Mouse (Mus musculus) lung, embryonic 15.5 days (tissue): ENCODE data around the gene Apol9a. TPM values are rescaled to one million over a fixed set of nuclear protein-coding genes. Genes with fewer than 3 reads are reported as not detected.
"Not testable (repeated sequence)": the region's sequence is repeated elsewhere in the genome, so short reads cannot be mapped to it uniquely, and the experiment has no call there.

Source experiments
- ATAC-seq: fragments of 200-750 bp; cut with Nextera tagmentation; 2 replicates; pipeline ENCODE4 v1.8.0; 2017; ENCODE audit warnings: moderate number of reproducible peaks, borderline replicate concordance; ENCODE audit not compliant: low FRiP score, low TSS enrichment; ENCODE audit errors: extremely low read depth
- H3K27ac ChIP-seq: fragments of 300-500 bp; sonication (generic); 2 replicates; pipeline ENCODE4 v1.5.1; 2015; ENCODE audit warnings: moderate library complexity, mild to moderate bottlenecking, inconsistent platforms
- H3K27me3 ChIP-seq: fragments of 300-500 bp; sonication (generic); 2 replicates; pipeline ENCODE4 v1.6.1; 2015; ENCODE audit warnings: inconsistent platforms
- H3K36me3 ChIP-seq: fragments of 300-500 bp; sonication (generic); 2 replicates; pipeline ENCODE4 v1.6.1; 2015; ENCODE audit warnings: inconsistent platforms
- H3K4me1 ChIP-seq: fragments of 300-500 bp; sonication (generic); 2 replicates; pipeline ENCODE4 v1.6.1; 2015; ENCODE audit warnings: inconsistent platforms
- H3K4me2 ChIP-seq: fragments of 300-500 bp; sonication (generic); 2 replicates; pipeline ENCODE4 v1.6.1; 2015; ENCODE audit warnings: inconsistent platforms, mild to moderate bottlenecking, moderate library complexity
- H3K4me3 ChIP-seq: fragments of 300-500 bp; sonication (generic); 2 replicates; pipeline ENCODE4 v1.5.1; 2015; ENCODE audit warnings: mild to moderate bottlenecking, inconsistent platforms
- H3K9ac ChIP-seq: fragments of 300-500 bp; sonication (generic); 2 replicates; pipeline ENCODE4 v1.6.1; 2015; ENCODE audit warnings: inconsistent platforms
- H3K9me3 ChIP-seq: fragments of 300-500 bp; sonication (generic); 2 replicates; pipeline ENCODE4 v1.6.1; 2016; ENCODE audit warnings: inconsistent platforms
- WGBS: fragments of 180-500 bp; shearing (Covaris S2); methylation state at CpG from one replicate; pipeline ENCODE4 v1.1.7; 2015; 5-methylcytosine and 5-hydroxymethylcytosine counted together
- polyA plus RNA-seq: library from polyadenylated mRNA; unstranded; fragments of >200 nt; fragmentation: Nextera tagmentation; extraction: Ambion mirVana; gene quantifications from 2 replicates; pipeline ENCODE4 v1.2.1, GENCODE M21; 2015

The Apol9a gene
- polyA plus RNA-seq, 1 experiment from 2014 or later, result 0.30 TPM

DNA sequence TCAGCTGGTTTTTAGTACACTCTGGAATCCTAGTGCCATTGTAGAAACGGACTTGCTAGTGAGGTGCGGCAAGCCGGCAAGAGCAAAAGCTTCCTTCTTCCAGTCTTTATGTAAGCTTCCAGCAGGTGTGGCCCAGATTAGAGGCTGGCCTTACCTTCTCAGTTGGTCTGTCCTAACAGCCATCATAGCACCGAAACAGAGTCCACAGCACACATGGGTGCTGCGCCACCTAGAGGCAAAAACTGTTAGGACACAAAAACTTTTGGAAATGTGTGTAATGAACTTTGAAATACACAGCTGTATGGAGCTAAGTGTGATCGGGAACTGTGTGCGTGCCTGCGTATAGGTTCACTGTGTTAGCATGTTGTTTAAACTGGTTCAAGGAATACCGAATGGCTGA, 11.9 kb downstream of the Apol9a start, which contains the start of gene Apol7a:
Apol7a (minus strand) TSS at position 84 of the 400 bp plus-strand sequence.
- not testable (repeated sequence) for ATAC-seq, H3K27ac ChIP-seq, H3K9me3 ChIP-seq, H3K4me1 ChIP-seq, H3K4me2 ChIP-seq, H3K27me3 ChIP-seq, H3K36me3 ChIP-seq, H3K9ac ChIP-seq, H3K4me3 ChIP-seq
- WGBS, result 56% methylated on average over 9 of the region's 9 CpGs

DNA sequence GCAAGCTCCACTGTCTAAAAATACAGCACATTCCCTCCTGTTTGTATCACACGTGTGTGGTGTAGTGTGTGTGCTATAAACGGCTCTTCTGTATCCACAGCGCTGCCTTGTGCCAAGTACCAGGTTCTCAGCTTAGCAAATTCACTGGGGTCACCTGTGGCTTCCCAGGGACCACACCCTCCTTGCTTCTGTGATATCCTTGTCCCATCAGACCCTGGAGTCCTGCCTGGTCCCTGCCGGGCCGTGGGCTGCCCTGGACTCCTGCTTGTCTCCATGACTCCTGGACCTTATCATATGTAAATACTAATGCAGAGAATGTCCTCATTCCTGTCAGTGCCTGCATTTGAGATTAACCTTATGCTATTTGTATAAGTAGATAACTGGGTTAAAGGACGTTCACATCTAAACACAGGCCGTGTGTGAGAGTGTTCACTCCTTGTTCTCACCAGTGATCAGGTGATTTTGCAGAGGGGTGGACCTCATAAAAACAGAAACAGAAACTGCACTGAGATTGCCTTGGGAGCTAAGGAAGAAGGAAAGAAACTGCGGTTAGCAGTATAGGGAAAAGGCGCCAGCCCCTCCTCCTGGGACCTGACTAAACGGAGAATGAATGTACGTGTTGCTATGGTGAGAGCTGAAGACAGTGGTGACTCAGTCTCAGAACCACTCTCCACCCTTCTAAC, 13.3 kb downstream of the Apol9a start:
- H3K9me3 ChIP-seq, H3K4me2 ChIP-seq, H3K4me3 ChIP-seq, ATAC-seq, H3K9ac ChIP-seq, H3K27ac ChIP-seq, H3K4me1 ChIP-seq, H3K36me3 ChIP-seq, H3K27me3 ChIP-seq: not testable (repeated sequence)
- WGBS, result 29% methylated on average over 11 of the region's 11 CpGs

DNA sequence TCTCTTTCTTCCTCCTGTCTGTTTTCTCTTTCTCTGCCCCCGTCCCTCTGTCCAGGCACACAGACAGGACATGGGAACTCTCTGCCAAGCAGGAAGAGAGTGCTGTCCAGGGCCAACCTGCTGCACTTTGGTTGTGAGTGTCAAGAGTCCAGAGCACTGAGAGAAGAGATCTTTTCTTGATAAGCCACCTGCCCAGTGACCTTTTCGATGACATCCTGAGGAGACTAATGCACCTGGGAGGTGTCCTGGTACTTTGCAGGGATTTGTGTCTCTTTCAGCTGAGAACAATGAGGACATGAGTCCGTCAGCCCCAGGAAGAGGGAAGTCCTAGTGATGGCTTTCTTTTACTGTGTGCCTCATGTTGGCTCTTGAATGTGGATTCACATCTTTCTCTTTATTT, 17.1 kb downstream of the Apol9a start:
- not testable (repeated sequence) for H3K4me3 ChIP-seq, H3K36me3 ChIP-seq, ATAC-seq, H3K9ac ChIP-seq, H3K9me3 ChIP-seq, H3K4me1 ChIP-seq, H3K27ac ChIP-seq, H3K4me2 ChIP-seq, H3K27me3 ChIP-seq
- WGBS, result 47% methylated on average over 3 of the region's 3 CpGs

DNA sequence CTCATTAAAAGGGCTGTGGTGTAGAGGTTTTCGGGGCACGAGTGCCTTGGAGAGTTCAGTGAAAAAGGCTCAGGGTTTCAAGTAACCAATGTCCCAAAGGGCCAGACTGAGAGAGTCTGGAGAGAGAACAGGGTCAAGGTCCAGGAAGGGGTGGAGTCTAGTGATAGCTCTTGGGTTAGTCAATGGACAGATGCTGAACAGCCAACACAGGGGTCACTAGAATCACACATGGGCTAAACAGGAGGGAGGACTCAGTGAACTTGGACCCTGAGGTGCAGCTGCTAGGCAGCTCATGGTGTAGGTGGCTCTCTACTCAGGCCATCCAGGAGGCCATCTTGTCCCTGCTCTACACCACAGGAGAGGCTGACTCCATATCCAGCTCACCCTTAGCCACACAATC, 23.5 kb downstream of the Apol9a start:
- H3K27ac ChIP-seq, result no peak overlapping the region
- no peaks in the 10 kb centered on the region for H3K9me3 ChIP-seq
- no peaks in the 10 kb centered on the region for H3K4me1 ChIP-seq
- no peak for ATAC-seq
- no peak overlapping the region for H3K4me2 ChIP-seq
- H3K4me3 ChIP-seq, result no peak overlapping the region
- H3K27me3 ChIP-seq, result no peaks in the 10 kb centered on the region
- H3K36me3 ChIP-seq, result no peaks in the 10 kb centered on the region
- no peak overlapping the region for H3K9ac ChIP-seq
- WGBS, result 74% methylated on average over 2 of the region's 2 CpGs

DNA sequence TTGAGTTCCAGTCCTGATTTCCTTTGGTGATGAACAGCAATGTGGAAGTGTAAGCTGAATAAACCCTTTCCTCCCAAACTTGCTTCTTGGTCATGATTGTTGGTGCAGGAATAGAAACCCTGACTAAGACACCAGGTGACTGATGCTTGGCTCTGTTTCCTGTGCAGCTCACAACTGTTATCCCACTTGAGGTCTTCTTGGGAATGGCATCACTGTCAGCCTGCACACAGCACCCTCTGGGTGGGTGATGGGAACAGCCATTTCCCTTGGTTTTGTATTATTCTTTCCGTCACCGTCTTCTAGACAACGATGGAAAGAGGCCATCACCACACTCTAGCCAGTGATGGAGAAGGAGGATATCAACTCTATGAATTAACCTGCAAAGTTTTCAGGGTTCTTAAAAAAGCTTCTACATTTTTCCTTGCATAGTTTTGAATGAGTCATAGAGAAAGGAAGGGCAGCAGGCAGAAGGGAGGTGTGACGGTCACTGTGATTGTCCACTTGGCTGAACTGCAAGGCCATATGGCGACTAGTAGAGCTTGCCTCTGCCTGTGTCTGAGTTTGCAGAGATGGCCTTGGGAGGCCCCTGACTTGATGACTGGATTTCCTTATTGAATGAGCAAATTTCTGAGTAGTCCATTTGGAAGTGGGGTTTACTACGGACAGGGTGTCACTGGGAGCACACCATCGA, 26.4 kb downstream of the Apol9a start:
- no peaks in the 10 kb centered on the region for H3K4me1 ChIP-seq
- H3K9ac ChIP-seq, result no peak overlapping the region
- no peak overlapping the region for H3K4me2 ChIP-seq
- H3K27me3 ChIP-seq, result no peaks in the 10 kb centered on the region
- ATAC-seq, result no peak
- H3K27ac ChIP-seq, result no peak overlapping the region
- 82% methylated on average over 7 of the region's 7 CpGs for WGBS
- H3K4me3 ChIP-seq, result no peak overlapping the region
- H3K9me3 ChIP-seq, result no peaks in the 10 kb centered on the region
- no peaks in the 10 kb centered on the region for H3K36me3 ChIP-seq

DNA sequence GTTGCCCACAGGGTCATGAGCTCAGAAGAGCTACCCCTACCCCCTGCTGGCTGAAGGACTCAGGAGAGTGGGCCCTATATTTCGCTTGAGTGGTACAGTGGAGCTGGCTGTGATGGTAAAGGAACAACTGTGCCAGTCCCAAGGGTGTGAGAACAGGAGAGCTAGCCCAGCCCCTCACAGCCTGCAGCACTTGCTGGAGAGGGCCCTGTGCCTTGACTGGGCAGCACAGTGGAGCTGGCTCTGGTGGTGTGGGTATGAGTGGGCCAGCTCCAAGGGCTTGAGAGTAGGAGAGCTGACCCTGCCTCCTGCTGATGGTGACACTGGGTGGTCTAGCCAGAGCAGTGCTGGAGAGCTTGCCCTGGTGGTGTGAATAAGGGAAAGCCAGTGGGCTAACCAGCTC, 28.1 kb downstream of the Apol9a start:
- Histone ChIP-seq H3K9me3 (no peaks in the 10 kb centered on the region), H3K36me3 (no peaks in the 10 kb centered on the region), H3K27me3 (no peaks in the 10 kb centered on the region), H3K4me3 (no peak overlapping the region), H3K4me1 (no peaks in the 10 kb centered on the region), H3K9ac (no peak overlapping the region), H3K27ac (no peak overlapping the region), H3K4me2 (no peak overlapping the region)
- ATAC-seq, result 0 out of 2 replicates have a peak, but pooled peaks have one; percentile 31
- 50% methylated on average over 1 of the region's 1 CpGs for WGBS

DNA sequence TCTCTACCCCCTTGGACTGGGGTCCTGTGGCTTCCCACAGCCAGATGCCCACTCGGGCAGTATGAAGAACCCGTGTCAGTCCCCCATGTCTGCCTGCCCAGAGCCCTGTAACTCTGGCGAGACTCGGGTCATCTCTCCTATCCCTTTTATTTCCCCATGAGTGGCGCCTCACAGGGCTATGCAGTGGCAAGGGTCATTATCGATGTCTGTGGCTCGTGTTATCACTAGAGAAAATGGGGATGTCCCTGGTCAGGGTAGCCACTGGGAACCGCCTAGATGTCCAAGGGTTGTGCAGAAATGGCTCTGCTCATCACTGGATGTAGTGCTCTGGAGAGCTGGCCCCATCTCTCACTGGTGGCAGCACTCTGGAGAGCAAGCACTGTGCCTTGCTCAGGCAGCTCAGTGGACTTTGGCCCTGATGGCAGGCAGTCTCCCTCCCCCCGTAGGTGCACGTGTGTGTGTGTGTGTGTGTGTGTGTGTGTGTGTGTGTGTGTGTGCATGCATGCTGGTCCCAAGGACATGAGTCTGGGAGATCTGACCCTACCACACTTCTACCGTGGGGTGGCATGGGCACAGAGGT, 28.6 kb downstream of the Apol9a start:
- Histone ChIP-seq H3K27ac (no peak overlapping the region), H3K9me3 (no peaks in the 10 kb centered on the region), H3K4me3 (no peak overlapping the region), H3K36me3 (no peaks in the 10 kb centered on the region), H3K27me3 (no peaks in the 10 kb centered on the region), H3K9ac (no peak overlapping the region), H3K4me1 (no peaks in the 10 kb centered on the region), H3K4me2 (no peak overlapping the region)
- peak; percentile 14; the same call in 1 of the 2 replicates for ATAC-seq
- WGBS, result 77% methylated on average over 11 of the region's 11 CpGs

DNA sequence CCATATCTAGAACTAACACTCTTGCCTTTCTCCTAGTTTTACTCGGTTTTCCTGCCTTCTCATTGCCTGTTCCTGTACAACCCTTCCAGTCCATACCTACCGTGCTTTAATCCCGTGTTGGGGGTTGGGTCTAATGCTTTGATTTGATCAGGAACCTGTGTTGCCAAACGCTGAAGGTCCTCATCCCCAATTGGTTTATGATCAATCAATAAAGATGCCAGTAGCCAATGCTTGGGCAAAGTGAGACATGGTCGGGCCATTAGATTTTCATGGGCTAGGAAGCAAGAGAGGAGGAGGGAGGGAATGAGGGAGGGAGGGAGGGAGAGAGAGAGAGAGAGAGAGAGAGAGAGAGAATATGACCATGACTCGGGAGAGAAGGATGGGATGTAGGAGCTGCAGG, 29.5 kb downstream of the Apol9a start:
- Histone ChIP-seq H3K27ac (no peak overlapping the region), H3K4me3 (no peak overlapping the region), H3K9ac (no peak overlapping the region), H3K9me3 (no peaks in the 10 kb centered on the region), H3K36me3 (no peaks in the 10 kb centered on the region), H3K27me3 (no peaks in the 10 kb centered on the region), H3K4me1 (no peaks in the 10 kb centered on the region), H3K4me2 (no peak overlapping the region)
- no peak for ATAC-seq
- WGBS, result 68% methylated on average over 6 of the region's 6 CpGs

DNA sequence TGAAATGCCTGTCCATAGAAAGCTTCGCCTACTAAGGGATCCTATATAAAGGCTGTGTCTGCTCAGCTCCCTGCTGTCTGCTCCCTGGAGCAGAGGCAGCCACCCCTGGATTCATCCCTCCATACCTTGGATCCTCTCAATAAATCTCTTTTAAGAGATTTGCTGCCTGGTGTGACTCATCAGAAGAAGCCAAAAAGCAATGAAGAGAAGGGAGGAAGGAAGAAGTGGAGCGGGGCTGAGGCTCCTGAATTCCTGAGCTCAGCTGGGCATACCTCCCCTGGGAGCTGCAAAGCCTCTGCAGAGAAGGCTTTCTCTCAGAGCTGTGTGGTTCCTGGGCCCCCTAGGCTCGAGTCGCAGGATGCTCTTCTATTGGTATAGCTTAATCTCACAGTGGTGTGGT, 31.0 kb downstream of the Apol9a start:
- H3K4me2 ChIP-seq, result no peak overlapping the region
- no peaks in the 10 kb centered on the region for H3K9me3 ChIP-seq
- H3K36me3 ChIP-seq, result no peaks in the 10 kb centered on the region
- no peak overlapping the region for H3K27ac ChIP-seq
- H3K4me1 ChIP-seq, result no peaks in the 10 kb centered on the region
- 43% methylated on average over 4 of the region's 4 CpGs for WGBS
- ATAC-seq, result no peak
- H3K9ac ChIP-seq, result no peak overlapping the region
- H3K27me3 ChIP-seq, result no peaks in the 10 kb centered on the region
- no peak overlapping the region for H3K4me3 ChIP-seq

DNA sequence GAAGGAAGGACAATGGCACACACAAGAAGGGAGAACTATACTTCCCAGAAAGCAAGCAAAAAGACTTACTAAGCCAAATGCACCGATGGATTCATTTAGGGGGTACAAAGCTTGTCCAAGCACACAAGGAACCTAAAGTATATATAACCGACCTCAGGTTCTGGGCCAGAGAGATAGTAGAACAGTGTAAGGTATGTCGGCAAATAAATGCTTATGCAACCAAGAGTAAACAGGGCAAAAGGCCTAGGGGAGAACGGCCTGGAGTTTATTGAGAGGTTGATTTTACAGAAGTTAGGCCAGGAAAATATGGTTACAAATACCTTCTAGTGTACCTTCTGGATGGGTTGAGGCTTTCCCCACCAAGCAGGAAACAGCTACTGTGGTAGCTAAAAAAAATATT, 33.5 kb downstream of the Apol9a start:
- Histone ChIP-seq H3K4me1 (no peaks in the 10 kb centered on the region), H3K9me3 (no peaks in the 10 kb centered on the region), H3K27me3 (no peaks in the 10 kb centered on the region), H3K36me3 (no peaks in the 10 kb centered on the region), H3K4me2 (no peak overlapping the region), H3K27ac (no peak overlapping the region), H3K4me3 (no peak overlapping the region), H3K9ac (no peak overlapping the region)
- WGBS, result 86% methylated on average over 4 of the region's 4 CpGs
- no peak for ATAC-seq

DNA sequence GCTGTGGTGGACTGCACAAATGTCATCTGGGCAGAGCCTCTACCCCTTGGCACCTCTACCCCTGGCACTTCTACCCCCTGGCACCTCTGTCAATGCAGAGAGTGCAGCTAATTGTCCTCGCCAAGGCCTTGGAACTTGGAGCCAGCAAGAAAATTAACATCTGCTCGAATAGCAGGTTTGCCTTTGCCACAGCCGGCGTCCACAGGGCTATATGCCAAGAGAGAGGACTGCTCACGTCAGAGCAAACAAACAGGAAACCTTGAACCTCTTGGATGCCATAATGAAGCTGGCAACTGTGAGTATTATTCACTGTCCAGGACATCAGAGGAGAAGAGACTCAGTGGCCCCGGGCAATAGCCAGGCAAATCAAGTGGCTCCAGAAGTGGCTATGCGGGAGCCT, 34.0 kb downstream of the Apol9a start:
- ATAC-seq, result no peak
- Histone ChIP-seq H3K27me3 (no peaks in the 10 kb centered on the region), H3K9me3 (no peaks in the 10 kb centered on the region), H3K36me3 (no peaks in the 10 kb centered on the region), H3K4me1 (no peaks in the 10 kb centered on the region), H3K9ac (no peak overlapping the region), H3K4me3 (no peak overlapping the region), H3K4me2 (no peak overlapping the region), H3K27ac (no peak overlapping the region)
- WGBS, result 71% methylated on average over 7 of the region's 7 CpGs

DNA sequence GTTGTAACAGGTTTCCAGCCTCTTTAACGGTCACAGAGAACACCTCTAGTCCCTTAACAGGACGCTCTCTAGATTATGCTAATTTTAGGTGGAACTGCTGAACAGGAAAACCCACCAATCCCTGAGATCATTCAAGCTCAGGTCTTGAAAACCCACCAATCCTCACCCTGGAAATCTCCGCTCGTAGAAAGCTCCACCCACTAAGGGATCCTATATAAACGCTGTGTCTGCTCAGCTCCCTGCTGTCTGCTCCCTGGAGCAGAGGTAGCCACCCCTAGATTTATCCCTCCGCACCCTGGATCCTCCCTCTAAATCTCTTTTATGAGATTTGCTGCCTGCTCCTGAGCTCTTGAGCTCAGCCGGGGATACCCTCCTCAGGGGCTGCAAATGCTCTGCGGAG, 40.3 kb downstream of the Apol9a start:
- Histone ChIP-seq H3K36me3 (no peaks in the 10 kb centered on the region), H3K4me2 (no peak overlapping the region), H3K9ac (no peak overlapping the region), H3K9me3 (no peaks in the 10 kb centered on the region), H3K4me3 (no peak overlapping the region), H3K27ac (no peak overlapping the region), H3K4me1 (peaks cover 25% of the 10 kb centered on the region), H3K27me3 (no peaks in the 10 kb centered on the region)
- ATAC-seq, result no peak
- 84% methylated on average over 8 of the region's 8 CpGs for WGBS
